Mouse (Mus musculus) T-helper 17 cell (primary cell): Measurements from ENCODE around the gene Zmynd15.
"Not testable (repeated sequence)": the region's sequence is repeated elsewhere in the genome, so short reads cannot be mapped to it uniquely, and the experiment has no call there.

Source experiments
- in situ Hi-C, 2 experiments: fragments of 300-600 bp; cut with MboI, MseI; formaldehyde crosslinking; loops; 1 replicate in 1 of 2; 2 replicates in 1 of 2; pipeline ENCODE4 v1.15.1; 2025; ENCODE audit warnings: high pct_unique_total_duplicates in 2 of 2

The Zmynd15 gene

DNA sequence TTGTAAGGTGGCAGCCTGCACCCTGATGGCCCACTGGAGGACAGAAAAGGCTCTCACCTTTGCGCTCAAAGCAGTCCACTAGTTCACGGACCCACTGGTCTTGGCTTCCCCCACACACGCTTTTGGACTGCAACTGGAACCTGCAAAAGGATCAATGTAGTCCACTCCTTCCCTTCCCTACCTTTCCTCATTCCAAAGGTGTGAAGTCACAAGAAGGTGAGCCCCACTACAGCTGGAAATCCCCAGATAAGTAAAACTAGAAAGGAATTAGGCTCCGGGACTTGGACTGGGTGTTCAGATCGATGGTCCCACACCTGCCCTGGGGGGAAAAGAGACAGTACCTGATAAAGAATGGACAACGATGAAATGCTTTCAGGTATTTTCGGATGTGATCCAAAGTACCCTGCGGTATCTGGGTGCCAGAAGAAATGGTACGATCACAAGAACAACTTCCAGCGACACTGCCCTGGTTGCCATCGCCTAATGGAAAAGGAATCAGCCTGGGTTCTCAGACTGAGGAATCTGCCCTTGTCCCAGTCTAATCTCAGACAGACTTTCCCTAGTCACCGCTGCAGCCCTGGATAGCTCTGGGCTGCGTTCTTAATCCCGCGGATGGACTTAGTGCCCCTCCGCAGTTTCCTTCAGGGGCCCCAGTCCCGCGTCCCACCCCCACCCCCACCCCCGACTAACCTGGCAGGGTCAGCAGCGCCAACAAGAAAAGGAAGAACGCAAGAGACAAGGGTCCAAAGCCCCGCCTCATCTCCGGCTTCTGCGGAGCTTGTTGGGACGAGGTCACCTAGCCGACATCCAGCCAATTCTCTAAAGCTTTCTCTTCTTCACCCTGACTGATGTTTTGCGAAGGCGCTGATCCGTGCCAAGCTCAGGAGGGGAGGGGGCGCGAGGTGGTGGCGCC is at the start of gene Zmynd15:
Gene Zmynd15 (plus strand): TSS at position 746 of the 913 bp plus-strand sequence.
- in situ Hi-C loops: no loop called here

DNA sequence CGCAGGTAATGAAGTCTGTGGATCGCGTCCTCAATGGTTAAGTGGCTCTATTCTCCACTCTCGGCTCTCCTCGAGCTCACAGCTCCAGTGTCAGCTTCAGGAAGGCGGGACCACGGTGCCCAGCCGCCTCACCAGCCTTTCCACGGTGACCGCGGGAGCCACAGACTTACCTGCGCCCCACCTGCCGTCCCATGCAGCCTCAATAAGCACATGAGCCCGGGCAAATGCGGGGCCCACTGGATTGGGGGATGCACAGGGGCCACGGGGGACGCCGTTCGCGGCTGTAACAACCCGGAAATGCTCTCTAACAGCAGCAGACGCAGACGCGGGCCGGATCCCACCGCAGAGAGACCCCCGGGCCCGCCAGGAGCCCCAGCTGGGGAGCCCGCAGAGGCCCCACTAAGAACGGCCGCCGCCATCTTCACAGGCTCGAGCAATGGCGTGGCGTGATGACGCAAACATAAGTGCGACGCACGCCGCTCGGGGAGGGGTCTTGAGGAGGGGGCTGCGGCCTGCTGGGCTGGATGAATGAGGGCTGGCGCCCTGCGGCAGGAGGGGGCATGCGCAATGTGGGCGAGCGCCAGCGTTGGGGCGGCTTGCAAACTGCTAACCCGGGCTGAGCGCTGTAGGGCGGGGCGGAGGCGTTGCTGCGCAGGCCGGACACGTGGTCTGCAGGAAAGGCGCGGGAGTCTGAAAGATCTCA is 49.5 kb upstream of the Zmynd15 start, which contains the start of gene Pelp1:
Gene Pelp1 (minus strand): TSS at position 438 of the 703 bp plus-strand sequence.
- in situ Hi-C loops: loop anchor here in 1 of 2 experiments (5.0 kb wide), 2 partner anchors 103 to 198 kb away; partner anchors contain the start of gene Vmo1

GRCm38 (mm10) chr11:70410297-70410643 is 49.0 kb upstream of the Zmynd15 start:
- in situ Hi-C loops: loop anchor here in 1 of 2 experiments (5.0 kb wide), 2 partner anchors 102 to 197 kb away; partner anchors contain the start of gene Vmo1

GRCm38 (mm10) chr11:70412591-70412990 is 46.6 kb upstream of the Zmynd15 start:
- in situ Hi-C loops: loop anchor here in 1 of 2 experiments (5.0 kb wide), 2 partner anchors 100 to 195 kb away; partner anchors contain the start of gene Vmo1

- in situ Hi-C loops: loop anchor here in 1 of 2 experiments (5.0 kb wide), 2 partner anchors 98 to 193 kb away; partner anchors contain the start of gene Vmo1
Measured at GRCm38 (mm10) chr11:70413961-70414360, 45.3 kb upstream of the Zmynd15 start.

DNA sequence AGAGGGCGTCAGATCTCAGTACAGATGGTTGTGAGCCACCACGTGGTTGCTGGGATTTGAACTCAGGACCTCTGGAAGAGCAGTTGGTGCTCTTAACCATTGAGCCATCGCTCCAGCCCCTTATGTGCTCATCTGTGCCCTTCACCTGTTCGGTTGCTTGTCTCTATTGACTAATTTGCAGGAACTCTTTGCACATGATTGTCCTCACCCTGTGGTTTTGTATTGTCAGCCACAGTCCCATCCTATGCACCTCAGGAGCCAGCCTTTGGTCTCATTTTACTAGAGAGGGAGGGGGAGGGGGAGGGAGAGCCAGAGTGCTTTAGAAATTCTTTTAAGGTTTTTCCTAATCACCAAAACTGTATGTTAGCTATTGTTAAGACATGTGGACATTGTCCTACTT is 41.0 kb upstream of the Zmynd15 start:
- in situ Hi-C loops: loop anchor here in 1 of 2 experiments (5.0 kb wide), 2 partner anchors 44 to 89 kb away; partner anchors contain the start of gene Tm4sf5

DNA sequence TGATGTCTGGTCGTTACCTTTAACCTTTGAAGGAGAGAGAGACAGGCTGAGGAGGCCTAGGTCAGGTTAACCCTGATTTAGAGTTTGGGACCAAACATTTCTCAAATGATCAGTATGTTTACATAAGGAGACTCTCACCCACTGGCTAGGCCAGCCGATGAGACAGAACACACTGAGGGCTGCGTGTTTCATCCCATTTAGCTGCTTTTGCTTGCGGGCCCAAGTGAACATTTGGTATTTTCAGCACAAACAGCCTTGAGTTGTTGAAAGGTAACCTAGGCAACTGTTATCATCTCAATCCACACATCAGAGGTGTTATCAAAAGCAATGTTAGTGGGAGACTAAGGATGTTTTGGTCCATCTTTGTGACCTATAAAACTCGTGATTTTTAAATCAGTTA is 39.7 kb upstream of the Zmynd15 start:
- in situ Hi-C loops: loop anchor here in 1 of 2 experiments (5.0 kb wide), 2 partner anchors 43 to 88 kb away; partner anchors contain the start of gene Tm4sf5

DNA sequence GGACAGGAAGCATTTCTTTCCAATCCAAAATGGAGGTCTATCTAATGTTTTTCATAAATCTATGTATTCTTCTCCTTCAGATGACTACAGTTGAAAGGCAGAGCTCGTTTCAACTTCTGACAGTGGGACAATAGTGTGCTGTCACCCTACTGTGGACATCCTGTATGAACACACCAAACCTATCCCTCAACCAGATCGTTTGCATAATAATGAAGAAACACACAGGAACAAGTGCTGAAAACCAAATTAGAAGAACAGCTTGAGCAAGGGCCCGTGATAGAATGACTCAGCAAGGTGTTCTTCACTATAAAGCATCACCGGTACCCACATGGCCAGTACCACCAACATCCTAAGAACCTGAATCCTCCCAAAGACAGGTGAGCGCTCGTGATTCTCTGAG is 32.6 kb upstream of the Zmynd15 start:
- in situ Hi-C loops: not testable (repeated sequence)

DNA sequence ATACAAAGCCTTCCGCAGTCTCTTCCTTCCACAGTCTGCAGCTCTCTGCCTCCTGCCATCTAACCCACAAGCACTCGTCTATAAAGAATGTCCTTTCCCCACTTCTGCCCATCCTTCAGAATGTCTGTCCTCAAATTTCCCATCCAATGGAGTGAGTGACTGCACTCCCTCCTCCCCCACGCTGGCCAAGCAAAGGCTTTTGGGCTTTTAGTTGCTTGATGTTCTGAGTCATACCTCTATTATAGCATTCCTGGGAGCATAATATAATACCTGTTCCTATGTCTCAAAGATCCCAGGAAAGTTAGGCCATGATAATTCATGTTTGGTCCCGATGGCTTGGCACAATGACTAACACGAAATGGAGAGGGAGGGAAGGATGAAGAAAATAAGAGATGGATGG is 27.7 kb upstream of the Zmynd15 start:
- in situ Hi-C loops: loop anchor here in 1 of 2 experiments (5.0 kb wide), 1 partner anchor 76 kb away; the partner anchor contains the start of gene Tm4sf5

GRCm38 (mm10) chr11:70432048-70432894 is 27.0 kb upstream of the Zmynd15 start, which contains the start of gene Arrb2:
Gene Arrb2 (plus strand): TSS chr11:70432635.
- in situ Hi-C loops: loop anchor here in 1 of 2 experiments (5.0 kb wide), 1 partner anchor 75 kb away; the partner anchor contains the start of gene Tm4sf5

DNA sequence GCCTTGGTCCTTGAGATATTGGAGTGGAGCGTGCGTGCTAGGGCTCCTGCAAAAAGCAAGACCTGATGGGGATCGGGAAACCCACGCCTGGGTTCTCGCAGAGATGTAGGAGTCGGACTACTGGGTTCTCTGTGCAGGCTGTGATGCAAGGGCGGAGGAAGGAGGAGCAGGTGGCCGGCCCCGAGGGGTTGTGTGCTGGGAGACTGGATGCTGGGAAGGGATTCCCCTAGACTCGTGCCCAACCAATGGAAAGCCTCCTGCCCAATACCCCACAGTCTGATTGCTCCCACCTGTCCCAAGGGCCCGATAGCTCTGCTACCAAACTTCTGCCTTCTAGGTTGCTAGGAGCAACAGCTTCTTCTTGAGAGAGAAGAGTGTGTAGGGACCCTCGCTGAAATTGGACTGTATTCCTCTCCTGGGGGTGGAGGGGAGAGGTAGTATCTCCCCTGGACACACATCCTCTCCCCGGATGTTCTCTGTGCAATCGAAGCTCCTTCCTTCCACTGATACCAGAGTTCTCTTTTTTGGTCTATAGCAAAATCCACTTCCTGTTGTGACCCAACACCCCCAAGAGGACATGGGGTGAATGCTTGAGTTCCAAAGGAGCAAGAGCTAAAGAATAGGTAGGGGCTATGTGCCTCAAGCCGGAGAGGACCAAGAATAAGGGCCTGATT is 26.2 kb upstream of the Zmynd15 start:
- in situ Hi-C loops: loop anchor here in 1 of 2 experiments (5.0 kb wide), 1 partner anchor 74 kb away; the partner anchor contains the start of gene Tm4sf5

DNA sequence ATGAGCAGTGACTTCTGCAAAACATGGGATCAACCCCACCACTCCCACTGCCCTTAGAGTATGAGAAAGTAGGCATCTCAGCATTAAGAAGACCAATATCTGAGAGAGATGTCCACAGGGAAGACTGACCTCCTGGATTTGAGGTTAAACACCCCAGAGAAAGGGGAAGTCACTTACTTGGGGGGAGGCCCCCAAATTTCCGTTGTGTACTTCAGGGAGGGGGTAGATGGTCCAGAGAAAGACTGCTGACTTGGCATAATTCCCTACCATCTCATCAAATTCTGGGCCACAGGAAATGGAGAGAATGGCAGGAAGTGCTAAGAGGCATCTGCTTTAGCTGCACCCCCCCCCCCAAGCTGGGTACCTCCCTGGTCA is 25.7 kb upstream of the Zmynd15 start:
- in situ Hi-C loops: loop anchor here in 1 of 2 experiments (5.0 kb wide), 1 partner anchor 74 kb away; the partner anchor contains the start of gene Tm4sf5

- in situ Hi-C loops: loop anchor here in 1 of 2 experiments (5.0 kb wide), 1 partner anchor 73 kb away; the partner anchor contains the start of gene Tm4sf5
Measured at GRCm38 (mm10) chr11:70433951-70434350, 25.3 kb upstream of the Zmynd15 start.

DNA sequence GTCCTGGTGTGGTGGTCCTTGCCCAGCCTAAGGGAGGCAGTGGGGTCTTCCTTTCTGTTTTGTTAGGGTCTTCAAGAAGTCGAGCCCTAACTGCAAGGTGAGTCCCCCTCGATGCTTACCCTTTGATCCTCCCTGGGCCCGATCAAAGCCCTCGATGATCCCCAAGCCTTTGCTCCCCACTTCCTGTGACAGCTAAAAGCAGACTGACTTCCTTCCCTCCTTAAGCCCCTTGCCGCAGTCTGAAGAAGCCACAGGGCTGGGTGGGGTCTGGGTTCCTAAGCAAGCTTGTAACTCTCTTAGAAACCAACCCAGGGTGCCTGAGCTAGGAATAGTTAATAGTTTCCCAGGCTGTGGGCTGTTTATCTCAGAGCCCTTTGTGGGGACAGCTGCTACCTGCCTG is 23.8 kb upstream of the Zmynd15 start:
- in situ Hi-C loops: loop anchor here in 1 of 2 experiments (5.0 kb wide), 1 partner anchor 182 kb away; the partner anchor contains the start of genes 4930544D05Rik and Chrne

- in situ Hi-C loops: loop anchor here in 1 of 2 experiments (5.0 kb wide), 1 partner anchor 180 kb away; the partner anchor contains the start of genes 4930544D05Rik and Chrne
Measured at GRCm38 (mm10) chr11:70437426-70437825, 21.8 kb upstream of the Zmynd15 start.

DNA sequence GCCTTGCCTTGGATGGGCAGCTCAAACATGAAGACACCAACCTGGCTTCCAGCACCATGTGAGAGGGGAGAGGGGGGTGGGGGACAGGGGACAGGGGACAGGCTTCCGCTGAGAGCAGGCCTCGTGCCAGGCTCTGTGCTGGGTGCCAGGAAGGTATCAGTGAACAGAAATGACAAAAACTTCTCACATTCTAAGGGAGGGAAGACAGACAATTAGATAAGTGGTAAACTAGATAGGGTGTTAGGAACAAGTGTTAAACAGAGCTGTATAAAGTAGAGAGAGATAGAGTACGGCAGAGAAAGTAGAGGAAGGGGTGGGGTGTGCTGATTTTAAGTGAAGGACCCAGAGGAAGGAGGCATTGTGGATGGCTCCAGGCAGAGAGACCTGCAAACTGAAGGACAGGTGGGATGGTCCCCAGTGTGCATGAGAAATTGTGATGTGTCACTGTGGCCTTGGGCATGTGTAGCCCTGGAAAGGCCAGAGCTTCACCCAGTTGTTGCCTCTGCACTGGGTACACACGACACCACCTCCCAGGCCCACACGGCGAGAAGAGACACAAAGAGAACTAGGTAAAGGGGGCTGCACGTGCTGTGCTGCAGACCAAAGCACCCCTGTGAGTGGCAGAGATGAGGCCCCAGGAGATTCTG is 20.4 kb upstream of the Zmynd15 start:
- in situ Hi-C loops: loop anchor here in 1 of 2 experiments (5.0 kb wide), 1 partner anchor 178 kb away; the partner anchor contains the start of genes 4930544D05Rik and Chrne

DNA sequence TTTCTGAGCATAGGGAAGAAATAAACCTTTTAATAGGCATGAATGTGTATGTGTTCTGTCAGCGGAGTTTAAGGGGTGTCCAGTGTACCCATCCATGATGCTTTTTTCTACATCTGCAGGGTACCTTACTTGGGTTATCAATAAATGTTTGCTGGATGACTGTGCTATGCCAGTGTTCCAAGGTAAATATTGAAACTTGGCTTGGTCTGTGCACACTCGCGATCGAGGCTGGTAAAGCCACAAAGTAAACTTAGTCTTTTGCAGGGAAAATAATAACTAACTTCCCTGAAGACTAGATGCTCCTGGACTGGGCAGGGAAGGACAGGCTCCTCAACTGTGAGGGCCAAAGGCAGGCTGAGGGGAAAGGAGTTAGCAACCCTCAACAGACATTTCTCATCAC is 18.6 kb upstream of the Zmynd15 start:
- in situ Hi-C loops: no loop called here

DNA sequence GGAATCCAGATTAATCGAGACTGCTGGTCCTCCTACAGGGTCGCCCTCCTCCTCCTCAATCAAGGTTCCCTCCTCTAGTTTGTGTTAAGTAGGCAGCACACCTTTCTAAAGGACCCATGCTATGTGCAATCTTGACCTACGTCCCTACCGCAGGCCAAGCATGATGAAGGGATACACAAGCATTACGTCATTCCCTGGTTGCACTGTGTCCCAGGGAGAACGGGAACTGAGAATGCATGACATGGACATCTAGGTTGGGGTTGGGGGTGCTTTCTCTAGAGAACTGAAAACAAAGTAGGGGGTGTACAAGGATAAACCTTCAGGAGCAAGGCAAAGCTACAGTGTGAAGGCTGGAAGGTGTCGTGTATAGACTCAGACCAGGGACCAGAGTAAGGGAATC is 17.4 kb upstream of the Zmynd15 start:
- in situ Hi-C loops: no loop called here

DNA sequence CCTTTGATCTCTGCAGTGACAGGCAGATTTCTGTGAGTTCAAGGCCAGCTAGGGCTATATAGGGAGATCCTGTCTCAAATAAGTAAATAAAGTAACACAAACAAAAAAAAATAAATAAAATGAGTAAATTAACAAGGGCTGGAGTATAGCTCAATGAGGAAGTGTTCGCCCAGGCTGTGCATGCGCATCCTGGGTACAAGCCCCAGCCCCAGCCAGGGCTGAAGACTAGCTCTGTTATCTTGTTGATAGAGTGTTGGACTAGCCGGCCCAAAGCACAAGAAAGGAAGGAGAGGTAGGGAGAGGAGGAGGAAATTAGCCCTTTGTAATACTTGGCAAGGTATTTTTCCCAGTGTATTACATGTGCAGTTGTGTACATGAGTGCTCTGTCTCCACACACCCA is 15.3 kb upstream of the Zmynd15 start:
- in situ Hi-C loops: no loop called here
